Mouse (Mus musculus) mesoderm, embryonic 11.5 days (tissue): ENCODE results near the gene Rbm6.

ENCODE experiments used
- DNase-seq: peaks from one replicate; pipeline ENCODE4 v3.0.0-alpha.2; 2012; ENCODE audit warnings: low read depth, low spot score

Rbm6 gene

DNA sequence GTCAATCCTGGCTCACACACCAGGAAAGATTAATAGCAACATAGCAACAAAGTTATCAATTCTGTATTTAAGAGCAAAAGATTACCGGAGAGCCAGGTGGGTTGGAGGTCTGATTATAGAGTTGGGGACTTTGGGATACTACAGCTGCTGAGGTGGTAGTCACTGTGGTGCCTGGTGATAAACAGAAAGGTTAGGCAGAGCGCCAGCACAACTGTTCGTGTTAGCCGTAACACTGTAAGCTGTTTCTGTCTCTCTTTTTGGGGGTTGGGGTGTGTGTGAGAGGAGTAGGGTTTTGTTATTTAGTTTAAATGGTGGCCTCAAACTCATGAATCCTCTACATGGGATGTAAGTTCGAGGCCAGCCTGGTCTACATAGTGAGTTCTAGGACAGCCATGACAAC is 122.7 kb downstream of the Rbm6 start:
- DNase-seq, result no peak

DNA sequence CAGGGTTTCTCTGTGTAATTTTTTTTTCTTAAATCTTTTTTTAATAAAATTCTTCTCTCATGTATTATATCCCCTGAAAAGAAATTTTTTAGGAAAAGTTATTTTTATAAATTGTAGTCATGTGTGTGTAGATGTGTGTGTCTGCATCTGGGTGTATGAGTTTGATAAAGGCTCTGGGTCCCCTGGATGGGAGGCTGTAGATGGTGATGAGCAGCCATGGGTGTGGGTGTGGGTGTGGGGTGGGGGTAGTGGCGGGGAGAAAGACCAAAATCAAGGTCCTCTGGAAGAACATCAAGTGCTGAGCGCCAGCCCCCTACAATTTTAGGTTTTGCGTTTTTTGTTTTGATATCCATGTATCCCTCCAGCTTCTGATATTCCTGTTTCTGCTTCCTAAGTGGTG is 125.0 kb downstream of the Rbm6 start:
- DNase-seq, result no peak

DNA sequence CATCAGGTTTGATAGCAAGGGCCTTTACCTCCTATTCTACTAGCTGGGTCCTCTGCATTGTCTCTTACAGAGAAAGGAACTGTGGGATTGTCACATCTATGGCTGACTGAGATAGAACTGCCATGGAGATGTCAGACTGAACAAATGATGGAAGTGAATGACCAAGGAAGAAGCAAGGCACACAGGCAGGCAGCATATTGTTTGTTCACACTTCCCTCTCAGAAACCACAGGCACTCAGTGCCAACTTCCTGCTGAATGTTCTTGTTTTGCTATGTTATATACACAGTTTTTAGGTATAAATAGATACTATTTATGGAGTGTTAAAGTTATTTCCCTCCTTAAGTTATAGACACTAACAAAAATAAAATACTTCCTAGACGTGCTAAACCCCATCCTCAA is 125.7 kb downstream of the Rbm6 start:
- DNase-seq, result no peak

DNA sequence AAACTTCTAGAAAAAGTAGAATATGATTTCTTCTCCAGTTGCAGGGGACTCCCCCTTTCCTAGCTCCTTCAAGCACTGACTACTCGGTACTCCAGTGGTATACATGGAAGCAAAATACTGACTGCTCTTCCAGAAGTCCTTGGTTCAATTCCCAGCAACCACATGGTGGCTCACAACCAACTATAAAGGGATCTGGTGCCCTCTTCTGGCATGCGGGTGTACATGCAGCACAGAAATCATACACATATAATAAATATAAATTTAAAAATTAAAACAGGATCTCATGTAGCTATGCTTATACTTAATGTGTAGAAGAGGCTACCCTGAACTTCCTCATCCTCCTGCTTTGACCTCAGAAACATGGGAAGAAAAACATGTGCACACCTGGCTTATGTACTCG is 126.4 kb downstream of the Rbm6 start:
- DNase-seq, result no peak

DNA sequence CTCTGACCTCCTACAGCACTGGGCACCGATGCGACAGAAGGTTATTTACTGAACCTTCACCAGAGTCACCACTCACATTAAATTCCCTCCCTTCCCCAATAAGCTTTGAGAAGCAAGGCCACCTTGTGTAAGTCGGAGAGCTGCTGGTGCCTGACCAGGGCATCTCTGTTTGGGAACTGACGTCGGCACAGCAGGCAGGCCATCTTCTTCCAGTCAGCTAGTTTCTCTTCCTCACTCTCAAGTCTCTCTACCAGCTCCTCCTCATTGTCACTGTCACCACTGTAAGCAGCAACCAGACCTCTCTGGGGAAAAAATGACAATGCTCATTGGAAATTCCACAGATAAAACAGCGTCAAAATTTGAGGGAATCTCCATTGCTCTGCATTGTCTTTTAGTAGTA is 129.0 kb downstream of the Rbm6 start:
- no peak for DNase-seq

DNA sequence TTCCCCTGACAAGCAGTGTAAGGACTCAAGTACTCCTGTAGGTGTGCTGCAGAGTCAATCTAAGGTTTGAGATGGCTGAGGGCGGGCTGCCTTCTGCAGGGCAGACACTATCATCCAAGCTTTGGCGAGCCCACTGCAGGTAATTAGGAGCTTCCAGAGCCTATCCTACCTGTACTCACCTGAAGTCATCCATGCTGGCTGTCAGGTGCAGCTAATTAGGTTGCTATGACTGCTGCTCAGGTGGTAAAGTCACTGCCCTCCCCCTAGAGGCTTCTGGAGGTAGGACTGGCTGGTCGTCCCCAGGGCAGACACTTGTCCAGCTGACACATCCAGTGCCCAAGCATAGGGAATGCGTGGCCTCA is 134.2 kb downstream of the Rbm6 start:
- no peak for DNase-seq

DNA sequence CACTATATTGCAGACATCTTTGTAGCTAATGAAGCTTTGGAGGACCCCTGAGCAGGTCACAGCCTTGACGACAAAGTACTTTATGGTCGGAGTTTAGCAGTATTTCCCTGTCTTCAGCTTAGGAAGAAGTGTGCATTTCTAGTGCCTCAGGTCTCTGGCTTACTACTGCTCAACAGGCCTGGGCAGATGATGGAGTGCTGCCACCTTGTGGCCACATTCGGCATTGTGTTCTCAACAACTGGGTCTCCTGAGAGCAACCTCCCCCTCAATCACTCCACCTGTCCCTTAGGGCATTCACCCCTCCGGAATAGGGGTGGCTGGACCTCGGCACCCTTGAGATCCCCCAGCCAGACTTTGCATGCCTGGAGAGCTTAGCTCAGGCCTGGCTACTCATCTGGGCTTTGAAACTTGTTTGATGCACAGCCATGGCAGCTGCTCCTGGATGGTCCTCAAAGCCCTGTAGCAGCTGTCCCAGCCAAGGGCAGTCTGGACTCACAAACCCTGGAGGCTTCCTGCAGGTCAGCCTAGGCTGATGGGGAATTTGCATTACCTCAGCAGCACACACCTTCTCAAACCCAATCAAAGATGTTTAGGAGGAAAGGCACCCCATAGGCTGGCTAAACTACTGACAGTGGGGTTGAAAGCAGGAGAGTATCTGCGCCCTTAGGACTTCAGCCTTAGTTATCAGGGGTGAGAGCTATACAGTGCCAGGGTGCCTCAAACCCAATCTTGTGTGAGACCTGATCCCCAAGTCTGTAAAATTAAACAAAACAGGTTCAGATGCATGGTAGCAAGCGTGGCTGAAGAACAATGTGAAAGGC is 134.8 kb downstream of the Rbm6 start:
- peak; percentile 92 for DNase-seq

DNA sequence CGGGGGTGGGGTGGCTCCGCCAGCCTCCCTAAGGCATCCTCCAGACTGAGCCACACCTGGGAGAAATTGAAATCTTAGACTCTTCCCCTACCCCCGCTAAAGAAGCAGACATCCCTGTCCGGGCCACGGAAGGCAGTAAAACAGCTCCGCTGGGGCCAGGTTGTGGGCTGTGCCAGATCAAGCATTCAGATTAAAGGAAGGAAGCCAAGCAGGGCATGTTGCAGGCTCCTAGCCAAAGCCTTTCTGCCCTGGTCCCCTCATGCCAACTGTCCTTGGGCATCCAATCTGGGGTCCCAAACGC is 136.9 kb downstream of the Rbm6 start:
- no peak for DNase-seq

DNA sequence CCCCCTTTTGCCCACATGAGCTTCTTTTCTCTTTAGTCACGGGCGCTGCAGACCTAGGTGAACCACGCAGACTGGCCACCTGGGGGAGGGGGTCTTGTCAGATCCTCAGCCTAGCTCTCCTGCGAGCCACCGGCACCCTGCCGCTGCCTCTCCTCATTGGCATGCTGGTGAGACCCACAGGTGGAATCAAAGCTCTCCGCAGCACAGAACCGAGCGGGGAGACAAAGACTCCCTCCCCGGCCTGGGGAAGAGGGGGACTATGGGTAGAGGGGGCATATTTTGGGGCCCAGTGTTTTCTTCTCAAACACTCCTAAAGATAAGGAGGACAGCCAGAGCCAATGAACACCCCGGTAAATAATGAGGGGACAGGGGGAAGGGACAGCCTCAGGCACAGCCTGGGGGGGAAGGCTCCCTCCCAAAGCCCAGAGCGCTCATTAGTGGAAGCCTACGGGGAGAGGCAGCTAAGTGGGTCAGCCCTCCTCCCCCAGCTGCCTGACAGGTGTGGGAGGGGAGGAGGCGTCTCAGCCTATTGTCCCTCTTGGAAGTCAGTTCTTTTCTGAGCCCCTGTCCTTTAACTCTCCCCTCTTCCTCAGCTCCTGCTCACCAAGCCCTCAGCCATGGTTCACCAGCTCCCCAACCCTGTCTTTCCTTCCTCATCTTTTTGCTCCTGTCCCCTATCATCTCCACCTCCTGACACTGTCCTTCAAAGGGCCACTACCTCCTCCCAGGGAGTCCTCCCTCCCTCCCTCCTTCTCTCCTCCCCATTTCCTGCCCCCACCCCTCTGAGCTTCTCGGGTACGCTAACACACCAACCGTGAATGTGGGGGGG is 137.5 kb downstream of the Rbm6 start:
- DNase-seq, result no peak

DNA sequence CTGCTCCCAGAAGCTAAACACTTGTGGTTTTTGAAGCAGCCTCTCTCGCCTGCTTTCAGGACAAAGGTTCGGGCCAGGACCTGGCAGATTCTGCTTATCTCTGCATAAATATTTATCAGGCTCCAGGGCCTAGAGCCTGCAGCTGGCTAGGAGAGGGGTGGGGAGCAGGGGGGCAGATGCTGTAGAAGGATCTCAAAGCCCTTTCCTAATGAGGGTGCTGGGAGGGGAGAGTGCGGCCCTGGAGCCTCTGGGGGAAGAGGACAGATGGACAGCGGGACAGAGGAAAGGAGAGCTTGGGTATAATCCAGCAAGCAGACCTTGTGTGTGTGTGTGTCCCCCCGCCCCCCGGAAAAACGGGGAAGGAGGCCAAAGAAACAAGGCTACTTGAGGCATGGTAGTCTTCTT is 138.5 kb downstream of the Rbm6 start:
- DNase-seq, result no peak

DNA sequence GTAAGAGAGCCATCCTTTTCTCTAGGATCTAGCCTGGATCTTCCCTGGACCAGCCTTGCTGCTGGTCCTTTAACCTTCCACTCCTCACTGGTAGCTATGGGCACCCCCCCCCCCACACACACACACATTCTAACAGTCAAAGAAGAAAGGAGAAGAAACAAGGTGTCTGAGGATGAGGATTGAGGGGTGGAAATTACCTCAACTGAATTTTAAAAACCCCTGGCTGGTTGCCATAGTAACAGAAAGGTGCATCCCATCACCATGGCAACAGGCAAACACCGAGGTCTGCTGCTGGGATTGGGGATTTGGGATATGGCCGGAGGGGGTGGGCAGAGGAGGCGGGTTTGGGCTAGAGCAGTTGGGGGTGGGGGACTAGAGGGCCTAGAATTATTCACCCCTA is 143.3 kb downstream of the Rbm6 start:
- no peak for DNase-seq

DNA sequence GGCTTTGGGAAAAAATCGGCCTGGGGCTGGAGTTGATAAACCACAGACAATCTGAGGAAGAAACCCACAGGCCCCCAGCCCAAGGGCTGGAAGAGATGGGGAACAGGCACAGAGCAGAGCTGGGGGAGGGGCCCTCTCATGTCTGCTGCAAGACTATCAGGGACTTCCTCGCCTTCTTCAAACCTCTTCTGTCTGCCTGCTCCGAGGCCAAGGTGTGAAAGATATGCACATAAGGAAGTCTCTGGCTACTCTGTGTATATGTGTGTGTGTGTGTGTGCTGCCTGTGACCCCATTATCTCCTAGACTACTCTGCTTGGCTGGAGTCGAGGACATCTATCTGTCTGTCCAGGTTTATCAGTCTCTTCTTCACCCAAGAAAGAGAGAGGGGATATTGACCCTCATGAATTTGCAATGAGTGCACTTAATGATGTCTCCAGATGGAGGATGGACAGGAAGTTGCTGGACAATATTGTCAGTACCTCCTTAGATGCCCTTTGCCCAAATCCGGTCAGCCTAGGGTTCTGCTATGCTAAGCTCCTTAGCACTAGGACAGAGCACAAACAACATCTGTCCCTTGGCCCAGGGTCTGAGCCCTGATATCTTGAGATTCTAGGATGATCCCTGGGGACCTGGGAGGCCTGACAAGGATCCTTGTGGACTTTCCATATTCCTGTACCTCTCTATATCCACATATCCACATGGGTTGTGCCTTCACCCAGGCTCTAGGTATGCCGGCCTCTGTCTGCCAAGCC is 143.9 kb downstream of the Rbm6 start:
- no peak for DNase-seq

DNA sequence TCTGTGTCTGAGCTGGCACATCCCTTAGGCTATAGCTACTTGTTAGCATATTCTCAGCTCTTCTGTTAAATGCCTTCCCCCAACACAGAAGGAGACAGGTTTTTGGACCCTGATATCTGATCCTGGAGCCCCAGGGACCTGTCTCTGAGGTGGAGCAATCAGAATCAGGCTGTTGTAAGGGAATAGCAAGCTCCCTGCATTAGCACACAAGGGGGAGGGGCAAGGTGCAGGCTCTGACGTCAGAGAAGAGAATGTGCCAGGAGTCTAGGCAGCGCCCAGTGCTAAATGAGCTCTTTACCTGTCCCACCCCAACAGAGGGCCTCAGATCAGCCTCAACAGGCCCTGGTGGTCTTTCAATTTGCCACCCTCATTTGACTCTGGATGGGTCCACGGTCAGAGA is 146.0 kb downstream of the Rbm6 start:
- no peak for DNase-seq

DNA sequence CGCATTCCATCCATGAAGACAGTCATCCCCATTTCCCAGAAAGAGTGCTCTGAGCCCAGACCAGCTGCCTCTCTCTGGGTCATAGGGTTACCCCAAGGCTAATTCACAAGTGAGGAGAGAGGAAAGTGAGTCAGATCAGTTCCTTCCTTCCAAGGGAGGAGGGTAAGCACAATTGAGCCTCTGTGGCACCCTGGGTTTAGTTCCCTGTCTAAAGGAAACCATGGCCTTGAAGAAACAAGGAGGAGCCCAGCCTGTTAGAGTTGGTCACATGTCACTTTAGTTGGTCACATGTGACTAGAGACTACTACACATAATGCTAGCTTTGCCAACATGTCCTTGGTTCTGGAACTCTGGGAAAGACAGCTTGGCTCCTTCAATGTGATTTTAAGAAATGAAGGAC is 148.2 kb downstream of the Rbm6 start:
- no peak for DNase-seq

DNA sequence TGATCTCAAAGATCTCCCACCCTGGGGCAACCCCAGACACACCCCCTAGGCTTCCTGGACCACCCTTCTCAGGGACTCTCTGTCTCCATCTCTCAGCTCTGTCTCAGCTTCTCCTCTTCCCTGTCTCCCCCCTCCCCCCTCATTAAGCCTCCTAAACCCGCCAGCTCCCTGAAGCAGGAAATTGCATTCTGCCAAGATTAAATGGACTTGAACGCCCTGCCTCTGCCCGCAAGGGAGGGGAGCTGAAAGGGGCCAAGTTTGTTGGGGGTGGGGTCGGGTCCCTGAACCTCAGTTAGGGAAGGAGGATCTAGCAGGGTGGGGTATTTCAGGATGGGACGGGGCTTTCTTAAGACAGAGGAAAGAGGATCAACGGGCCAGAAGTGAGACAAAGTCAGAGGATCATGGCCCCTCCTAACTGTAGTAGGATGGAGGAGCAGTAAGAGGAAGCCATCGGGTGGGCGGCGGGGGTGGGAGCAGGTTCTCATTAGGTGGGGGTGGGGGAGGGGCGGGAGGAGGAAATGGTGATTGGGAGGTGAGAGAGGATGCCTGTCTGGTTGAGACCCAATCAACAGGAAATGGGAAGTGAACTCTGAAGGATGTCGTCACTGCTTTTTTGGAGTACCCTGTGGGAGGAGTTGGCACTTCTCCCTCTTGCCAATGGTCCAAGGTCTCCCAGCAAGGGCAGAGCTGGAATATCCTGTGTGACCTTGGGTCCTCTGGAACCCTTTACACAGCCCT is 149.1 kb downstream of the Rbm6 start:
- no peak for DNase-seq
